Mouse (Mus musculus): ENCODE measurements around the gene Nphp1.

Gene Nphp1

GRCm38 (mm10) chr2:127788440-127789116, at the start of gene Nphp1:
Gene Nphp1, minus strand, starts transcription at chr2:127788897.
- peak; percentile 61 for DNase-seq (ENCODE audit: low spot score)

GRCm38 (mm10) chr2:127832833-127833190, 44.1 kb upstream of the Nphp1 start:
- no peak for DNase-seq (ENCODE audit: low spot score)

GRCm38 (mm10) chr2:127832103-127832832, 43.6 kb upstream of the Nphp1 start:
- no peak for DNase-seq (ENCODE audit: low spot score)

- DNase-seq (ENCODE audit: low spot score) = peak; percentile 87
These were observed 42.9 kb upstream of the Nphp1 start, which contains the start of gene Bub1 for GRCm38 (mm10) chr2:127831401-127832102. Gene Bub1, minus strand, starts transcription at chr2:127831865.

- DNase-seq (ENCODE audit: low spot score) = peak; percentile 82
These were observed 3.4 kb upstream of the Nphp1 start, which contains the start of gene Mtln for GRCm38 (mm10) chr2:127791919-127792603. Gene Mtln, minus strand, starts transcription at chr2:127792488.

- DNase-seq (ENCODE audit: low spot score) = no peak
These were observed 1.1 kb upstream of the Nphp1 start for GRCm38 (mm10) chr2:127789651-127790270.

GRCm38 (mm10) chr2:127789138-127789537, 441 bp upstream of the Nphp1 start:
- no peak for DNase-seq (ENCODE audit: low spot score)

GRCm38 (mm10) chr2:127787226-127787625, 1.5 kb downstream of the Nphp1 start:
- no peak for DNase-seq (ENCODE audit: low spot score)

- no peak for DNase-seq (ENCODE audit: low spot score)
These were observed 10.2 kb downstream of the Nphp1 start for GRCm38 (mm10) chr2:127778451-127778850.

- no peak for DNase-seq (ENCODE audit: low spot score)
These were observed 13.7 kb downstream of the Nphp1 start for GRCm38 (mm10) chr2:127775013-127775412.

- DNase-seq (ENCODE audit: low spot score) = no peak
These were observed 14.1 kb downstream of the Nphp1 start for GRCm38 (mm10) chr2:127774578-127774941.

GRCm38 (mm10) chr2:127773938-127774577, 14.6 kb downstream of the Nphp1 start:
- DNase-seq (ENCODE audit: low spot score) = no peak

- no peak for DNase-seq (ENCODE audit: low spot score)
These were observed 27.1 kb downstream of the Nphp1 start for GRCm38 (mm10) chr2:127761587-127761986.

GRCm38 (mm10) chr2:127760429-127761000, 28.2 kb downstream of the Nphp1 start:
- no peak for DNase-seq (ENCODE audit: low spot score)

GRCm38 (mm10) chr2:127760014-127760413, 28.7 kb downstream of the Nphp1 start:
- DNase-seq (ENCODE audit: low spot score) = no peak

GRCm38 (mm10) chr2:127759157-127759880, 29.4 kb downstream of the Nphp1 start:
- DNase-seq (ENCODE audit: low spot score) = no peak

GRCm38 (mm10) chr2:127757171-127757570, 31.5 kb downstream of the Nphp1 start:
- peak; percentile 29 for DNase-seq (ENCODE audit: low spot score)

GRCm38 (mm10) chr2:127754113-127754512, 34.6 kb downstream of the Nphp1 start:
- DNase-seq (ENCODE audit: low spot score) = no peak

GRCm38 (mm10) chr2:127751849-127752610, 36.7 kb downstream of the Nphp1 start:
- no peak for DNase-seq (ENCODE audit: low spot score)

All from left cerebral cortex, adult 11 months (tissue).